Comparison of ENCODE assay signal across 9 mouse cellular contexts in genomic region chr8:79576086-79576485, GRCm38 (mm10).
DNase-seq lines count a peak whose midpoint lies in the region; ATAC-seq lines count a peak whose summit lies in the region.
"Had no signal": no experiment of that assay in that cellular context is flagged by ENCODE, and none has a peak within 500 bp of the region (broad histone marks: within the 10 kb centered on the region; RNA-seq: fewer than 3 reads in every experiment).

No protein-coding gene starts in this region.

- WGBS in heart, embryonic 13.5 days, result 35% methylated on average over 7 of the region's 7 CpGs
- WGBS in hindbrain, embryonic 10.5 days, result 83% methylated on average over 7 of the region's 7 CpGs

- peak; percentile 34 for DNase-seq in urinary bladder, postnatal 14 days (ENCODE audit: low spot score)
- DNase-seq in urinary bladder, postnatal 10 days (ENCODE audit: low spot score), result no peak
- DNase-seq in kidney, postnatal 14 days, result peak; percentile 15
- no peak for DNase-seq in hindbrain, embryonic 10.5 days (ENCODE audit: low spot score)
- DNase-seq in frontal cortex, postnatal 10 days (ENCODE audit: low spot score in 2 of 2), result no peak
- no peak for DNase-seq in layer of hippocampus, adult 8-10 months (ENCODE audit: low spot score in 2 of 2)
- DNase-seq: forebrain, postnatal 0 days had no signal

- H3K36me3 ChIP-seq in heart, embryonic 13.5 days, result no peaks in the 10 kb centered on the region
- no peaks in the 10 kb centered on the region for H3K36me3 ChIP-seq in hindbrain, embryonic 10.5 days
- H3K36me3 ChIP-seq: limb, embryonic 13.5 days had no signal

- H3K27ac ChIP-seq in heart, embryonic 13.5 days (replicated peaks), result peak overlapping the region; percentile 28
- no peak overlapping the region for H3K27ac ChIP-seq in hindbrain, embryonic 10.5 days
- H3K27ac ChIP-seq: limb, embryonic 13.5 days had no signal

- ATAC-seq in heart, embryonic 13.5 days (ENCODE audit: extremely low read depth, insufficient number of reproducible peaks, low FRiP score, low TSS enrichment), result no peak

- no peak overlapping the region for H3K4me2 ChIP-seq in heart, embryonic 13.5 days
- H3K4me2 ChIP-seq: limb, embryonic 13.5 days had no signal

- H3K4me3 ChIP-seq in heart, embryonic 13.5 days, result no peak overlapping the region
- H3K4me3 ChIP-seq in hindbrain, embryonic 10.5 days, result no peak overlapping the region
- H3K4me3 ChIP-seq: limb, embryonic 13.5 days had no signal

- no peak overlapping the region for H3K9ac ChIP-seq in heart, embryonic 13.5 days
- H3K9ac ChIP-seq: forebrain, postnatal 0 days; limb, embryonic 13.5 days had no signal

- no peaks in the 10 kb centered on the region for H3K27me3 ChIP-seq in heart, embryonic 13.5 days (replicated peaks)
- H3K27me3 ChIP-seq in hindbrain, embryonic 10.5 days (ENCODE audit: insufficient read depth, poor library complexity, severe bottlenecking), result no peaks in the 10 kb centered on the region
- H3K27me3 ChIP-seq: limb, embryonic 13.5 days had no signal

- H3K4me1 ChIP-seq in heart, embryonic 13.5 days, result peaks cover 15% of the 10 kb centered on the region
- no peaks in the 10 kb centered on the region for H3K4me1 ChIP-seq in hindbrain, embryonic 10.5 days (replicated peaks)
- H3K4me1 ChIP-seq: limb, embryonic 13.5 days had no signal

- no peaks in the 10 kb centered on the region for H3K9me3 ChIP-seq in heart, embryonic 13.5 days
- H3K9me3 ChIP-seq in hindbrain, embryonic 10.5 days, result no peaks in the 10 kb centered on the region
- H3K9me3 ChIP-seq: limb, embryonic 13.5 days had no signal

Comparison
In these comparisons a context has a peak if more than half of its experiments do, and no peak if none do; other contexts are left out.
1. DNase-seq: peak in urinary bladder, postnatal 14 days (single experiment) and kidney, postnatal 14 days (single experiment); none in urinary bladder, postnatal 10 days (single experiment), hindbrain, embryonic 10.5 days (single experiment), frontal cortex, postnatal 10 days (0 of 2) and layer of hippocampus, adult 8-10 months (0 of 2).